Mouse (Mus musculus) CH12.LX (cell line): ENCODE results near the gene Plcb1. TPM values are rescaled to one million over a fixed set of nuclear protein-coding genes. Genes with fewer than 3 reads are reported as not detected.

Source experiments
- DNase-seq: peaks from one replicate; pipeline ENCODE4 v3.0.0-alpha.2; 2013; ENCODE audit errors: extremely low read depth
- H3K27ac ChIP-seq: 2 replicates; pipeline ENCODE4 v1.5.1; 2012; ENCODE audit warnings: low read depth, mild to moderate bottlenecking, control low read depth, moderate library complexity; ENCODE audit not compliant: insufficient read depth
- H3K27me3 ChIP-seq: replicated peaks from 2 replicates; pipeline ENCODE3; 2012; ENCODE audit warnings: inconsistent platforms
- H3K36me3 ChIP-seq, 2 experiments: replicated peaks in 1 of 2; 2 replicates each; pipeline versions ENCODE3 to v1.6.1; 2012; ENCODE audit warnings: inconsistent platforms in 1 of 2, low read length in 1 of 2, mild to moderate bottlenecking in 1 of 2, mixed read lengths in 1 of 2, moderate library complexity in 1 of 2; ENCODE audit not compliant: control insufficient read depth in 1 of 2, insufficient read depth in 1 of 2
- H3K4me1 ChIP-seq, 2 experiments: 2 replicates each; pipeline ENCODE4 v1.6.1; 2012; ENCODE audit warnings: inconsistent platforms in 1 of 2, moderate library complexity in 1 of 2; ENCODE audit not compliant: insufficient read depth in 2 of 2, control insufficient read depth in 1 of 2
- H3K4me2 ChIP-seq: 2 replicates; pipeline ENCODE4 v1.6.1; 2012; ENCODE audit warnings: low read depth, mild to moderate bottlenecking, control low read depth; ENCODE audit not compliant: poor library complexity, insufficient read depth, severe bottlenecking
- H3K4me3 ChIP-seq, 3 experiments: fragments of 150-350 bp in 1 of 3; sonication (generic) in 1 of 3; replicated peaks in 1 of 3; 2 replicates each; pipeline versions ENCODE3 to v1.5.1; 2011 to 2012; ENCODE audit warnings: low read depth in 2 of 3, low read length in 2 of 3, mild to moderate bottlenecking in 2 of 3, moderate library complexity in 2 of 3, control low read depth in 1 of 3, improper control_type of control experiment in 1 of 3, inconsistent platforms in 1 of 3, mixed read lengths in 1 of 3; ENCODE audit not compliant: poor library complexity in 1 of 3
- H3K79me2 ChIP-seq: replicated peaks from 2 replicates; pipeline ENCODE4 v1.6.1; 2012; ENCODE audit warnings: mild to moderate bottlenecking, moderate library complexity; ENCODE audit not compliant: control insufficient read depth, poor library complexity, insufficient read depth, severe bottlenecking; ENCODE audit errors: extremely low read depth
- H3K9ac ChIP-seq: 2 replicates; pipeline ENCODE4 v1.6.1; 2012; ENCODE audit warnings: low read depth, mild to moderate bottlenecking, control low read depth, moderate library complexity; ENCODE audit not compliant: insufficient read depth
- H3K9me3 ChIP-seq: replicated peaks from 2 replicates; pipeline ENCODE3; 2012; ENCODE audit warnings: low read length, inconsistent platforms, mixed read lengths
- CTCF ChIP-seq, 2 experiments: IDR thresholded peaks in 1 of 2; conservative IDR thresholded peaks in 1 of 2; 2 replicates each; pipeline ENCODE4 v1.5.1; 2011 to 2012; ENCODE audit warnings: low read depth in 2 of 2, low read length in 2 of 2, improper control_type of control experiment in 1 of 2, inconsistent platforms in 1 of 2, mild to moderate bottlenecking in 1 of 2, moderate library complexity in 1 of 2
- E2F4 ChIP-seq: IDR thresholded peaks from 2 replicates; pipeline ENCODE4 v1.6.1; 2011; ENCODE audit warnings: low read depth, low read length, improper control_type of control experiment; ENCODE audit not compliant: insufficient replicate concordance
- EP300 ChIP-seq: IDR thresholded peaks from 2 replicates; pipeline ENCODE4 v1.6.1; 2011; ENCODE audit warnings: low read length, improper control_type of control experiment
- GABPA ChIP-seq: IDR thresholded peaks from 2 replicates; pipeline ENCODE4 v1.6.1; 2012; ENCODE audit warnings: low read depth, low read length, improper control_type of control experiment, inconsistent platforms; ENCODE audit not compliant: insufficient replicate concordance
- HCFC1 ChIP-seq: IDR thresholded peaks from 2 replicates; pipeline ENCODE4 v1.6.1; 2012; ENCODE audit warnings: low read depth, mild to moderate bottlenecking, inconsistent platforms, low read length, improper control_type of control experiment
- IRF4 ChIP-seq: IDR thresholded peaks from 2 replicates; pipeline ENCODE4 v1.6.1; 2014; ENCODE audit warnings: low read depth, mild to moderate bottlenecking, inconsistent platforms, low read length, improper control_type of control experiment
- JUND ChIP-seq: conservative IDR thresholded peaks from 2 replicates; pipeline ENCODE4 v1.6.1; 2011; ENCODE audit warnings: low read depth, low read length, improper control_type of control experiment
- KAT2A ChIP-seq: IDR thresholded peaks from 2 replicates; pipeline ENCODE4 v1.6.1; 2012; ENCODE audit warnings: low read length, improper control_type of control experiment, inconsistent platforms; ENCODE audit not compliant: insufficient replicate concordance
- MEF2A ChIP-seq: IDR thresholded peaks from 2 replicates; pipeline ENCODE4 v1.6.1; 2014; ENCODE audit warnings: low read depth, mild to moderate bottlenecking, inconsistent platforms, low read length, improper control_type of control experiment, borderline replicate concordance
- MXI1 ChIP-seq: IDR thresholded peaks from 2 replicates; pipeline ENCODE4 v1.6.1; 2011; ENCODE audit warnings: mild to moderate bottlenecking, low read depth, low read length, improper control_type of control experiment
- NELFE ChIP-seq: IDR thresholded peaks from 2 replicates; pipeline ENCODE4 v1.6.1; 2011; ENCODE audit warnings: low read depth, low read length, improper control_type of control experiment
- PAX5 ChIP-seq: IDR thresholded peaks from 2 replicates; pipeline ENCODE4 v1.6.1; 2012; ENCODE audit warnings: low read length, inconsistent platforms, mixed read lengths
- POLR2A ChIP-seq: IDR thresholded peaks from 2 replicates; pipeline ENCODE4 v1.6.1; 2011; ENCODE audit warnings: low read depth, mild to moderate bottlenecking, improper control_type of control experiment, low read length
- POLR2AphosphoS2 ChIP-seq: IDR thresholded peaks from 2 replicates; pipeline ENCODE4 v1.6.1; 2011; ENCODE audit warnings: low read depth, low read length, improper control_type of control experiment
- RCOR1 ChIP-seq: conservative IDR thresholded peaks from 2 replicates; pipeline ENCODE4 v1.6.1; 2012; ENCODE audit warnings: low read depth, mild to moderate bottlenecking, inconsistent platforms, low read length, improper control_type of control experiment
- TCF12 ChIP-seq: IDR thresholded peaks from 2 replicates; pipeline ENCODE4 v1.6.1; 2014; ENCODE audit warnings: low read depth, mild to moderate bottlenecking, inconsistent platforms, low read length, improper control_type of control experiment
- UBTF ChIP-seq: IDR thresholded peaks from 2 replicates; pipeline ENCODE4 v1.6.1; 2012; ENCODE audit warnings: low read depth, mild to moderate bottlenecking, inconsistent platforms, low read length, improper control_type of control experiment, moderate library complexity
- USF1 ChIP-seq: IDR thresholded peaks from 2 replicates; pipeline ENCODE4 v1.6.1; 2014; ENCODE audit warnings: low read depth, mild to moderate bottlenecking, inconsistent platforms, low read length, improper control_type of control experiment
- ZKSCAN1 ChIP-seq: IDR thresholded peaks from 2 replicates; pipeline ENCODE4 v1.6.1; 2012; ENCODE audit warnings: low read depth, inconsistent platforms, low read length, improper control_type of control experiment, borderline replicate concordance
- ZNF384 ChIP-seq: IDR thresholded peaks from 2 replicates; pipeline ENCODE4 v1.6.1; 2012; ENCODE audit warnings: low read depth, low read length, improper control_type of control experiment, inconsistent platforms
- dilution Hi-C: fragments of 300-500 bp; cut with MboI; formaldehyde crosslinking; loops from 2 replicates; pipeline ENCODE4 v1.14.3; 2020; ENCODE audit warnings: low sequenced_read_pairs; ENCODE audit not compliant: extremely low pct_unique_long_range_greater_than_20kb, extremely low pct_ligation_motif_present
- in situ Hi-C: fragments of 300-500 bp; cut with MboI; formaldehyde crosslinking; loops from 3 replicates; pipeline ENCODE4 v1.14.3; 2019; ENCODE audit warnings: low sequenced_read_pairs, low pct_ligation_motif_present, low pct_unique_long_range_greater_than_20kb, mixed read lengths
- polyA plus RNA-seq: library from polyadenylated mRNA; unstranded; fragments of >175 nt; gene quantifications from 2 replicates; pipeline ENCODE4 v1.2.1, GENCODE M21; 2012; ENCODE audit warnings: low read depth; ENCODE audit not compliant: insufficient read length
- total RNA-seq, 2 experiments: library from RNA; depleted of rRNA; stranded (reverse); fragments of 300-350 nt in 1 of 2; fragments of >200 nt in 1 of 2; gene quantifications; 2 replicates each; pipeline ENCODE4 v1.2.3; 2012 to 2014

Plcb1 gene
- total and polyA plus RNA-seq, 3 experiments = not detected

DNA sequence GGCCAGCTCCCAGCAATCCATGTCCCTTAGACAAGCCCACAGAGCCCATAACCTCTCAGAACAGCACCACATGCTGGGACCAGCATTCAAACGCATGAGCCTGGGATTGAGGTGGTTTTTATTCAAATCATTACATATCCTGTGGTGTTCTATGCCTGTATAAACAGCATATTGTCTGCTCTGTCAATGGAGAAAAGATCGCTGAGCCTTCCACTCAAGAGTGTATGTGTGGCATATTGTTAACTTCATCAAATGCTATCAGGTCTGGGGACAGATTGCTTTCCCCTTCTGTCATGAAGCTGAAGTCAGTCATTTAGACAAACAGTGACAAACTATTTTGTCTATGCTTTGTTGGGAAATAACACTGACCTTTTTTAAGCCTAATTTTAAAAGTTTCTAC, 322.7 kb downstream of the Plcb1 start:
- Histone ChIP-seq H3K9ac (no peak overlapping the region), H3K4me3 (no peak overlapping the region), H3K36me3 (no peaks in the 10 kb centered on the region)
- TF ChIP-seq KAT2A = no peak
- no peak for TF ChIP-seq POLR2A
- no peak for TF ChIP-seq GABPA
- TF ChIP-seq MXI1 = no peak
- TF ChIP-seq EP300 = no peak
- no peak for TF ChIP-seq CTCF (conservative IDR thresholded peaks at IDR 0.05 in 1 of 2, IDR thresholded peaks at IDR 0.05 in 1 of 2; ENCODE audit: low read depth in 2 of 2, low read length in 2 of 2)
- TF ChIP-seq TCF12 = no peak
- no peak for TF ChIP-seq RCOR1
- no peak for TF ChIP-seq JUND
- TF ChIP-seq, all 38 proteins: peak for 0
- Histone ChIP-seq H3K27me3 (no peaks in the 10 kb centered on the region), H3K79me2 (no peaks in the 10 kb centered on the region), H3K4me1 (no peaks in the 10 kb centered on the region), H3K4me2 (no peak overlapping the region), H3K27ac (no peak overlapping the region), H3K9me3 (peaks cover 42% of the 10 kb centered on the region)
- in situ Hi-C loops (no loop called here), dilution Hi-C loops (no loop called here)
- DNase-seq = no peak

DNA sequence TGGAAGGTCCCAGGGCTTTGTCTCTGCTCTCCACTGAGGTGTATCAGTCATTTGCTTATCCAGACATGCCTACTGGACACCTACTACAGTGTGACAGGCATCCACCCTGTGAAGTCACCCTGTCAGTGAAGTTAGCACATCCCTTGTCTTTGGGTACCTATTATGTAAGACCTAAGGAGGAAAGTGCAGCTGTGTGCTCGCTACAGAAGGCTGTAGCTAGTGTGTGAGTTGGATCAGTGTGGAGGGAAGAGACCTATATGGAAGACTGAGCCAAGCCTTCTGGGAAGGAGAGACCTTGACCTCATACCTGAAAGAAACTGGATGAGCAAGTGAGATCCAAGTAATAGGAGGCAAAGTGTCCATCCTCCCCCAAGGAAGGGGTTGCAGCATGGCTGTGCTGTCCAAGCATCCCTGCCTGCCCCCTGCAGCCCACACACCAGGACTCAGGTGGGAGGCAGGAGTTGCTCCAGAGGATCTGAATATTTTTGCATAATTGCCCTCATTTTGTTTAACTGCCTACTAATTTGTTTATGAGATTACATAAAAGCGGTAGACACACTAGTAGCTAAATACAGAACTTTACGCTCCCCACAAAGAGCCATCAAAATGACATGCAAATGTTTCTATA, 328.7 kb downstream of the Plcb1 start:
- Histone ChIP-seq H3K4me1 (no peaks in the 10 kb centered on the region), H3K27me3 (no peaks in the 10 kb centered on the region), H3K79me2 (no peaks in the 10 kb centered on the region), H3K36me3 (no peaks in the 10 kb centered on the region), H3K9ac (no peak overlapping the region), H3K4me3 (no peak overlapping the region), H3K27ac (no peak overlapping the region), H3K4me2 (no peak overlapping the region), H3K9me3 (peaks cover 60% of the 10 kb centered on the region)
- in situ Hi-C loops = no loop called here
- TF ChIP-seq HCFC1 (no peak), E2F4 (no peak), ZNF384 (no peak), UBTF (no peak), ZKSCAN1 (no peak), CTCF (conservative IDR thresholded peaks at IDR 0.05 in 1 of 2, IDR thresholded peaks at IDR 0.05 in 1 of 2; ENCODE audit: low read depth in 2 of 2, low read length in 2 of 2) (no peak), POLR2AphosphoS2 (no peak), IRF4 (no peak), EP300 (no peak), PAX5 (no peak), POLR2A (no peak), NELFE (no peak), MEF2A (no peak), USF1 (no peak)
- dilution Hi-C loops = no loop called here
- no peak for DNase-seq
